Mouse (Mus musculus) CD8-positive naive resting alpha-beta T cell, adult 2 months (primary cell): ENCODE measurements around the gene Limch1.

Experiments
- DNase-seq, 2 experiments: peaks; one replicate each; pipeline ENCODE4 v3.0.0; 2022; ENCODE audit warnings: low read depth in 2 of 2, low spot score in 2 of 2

Limch1 gene

DNA sequence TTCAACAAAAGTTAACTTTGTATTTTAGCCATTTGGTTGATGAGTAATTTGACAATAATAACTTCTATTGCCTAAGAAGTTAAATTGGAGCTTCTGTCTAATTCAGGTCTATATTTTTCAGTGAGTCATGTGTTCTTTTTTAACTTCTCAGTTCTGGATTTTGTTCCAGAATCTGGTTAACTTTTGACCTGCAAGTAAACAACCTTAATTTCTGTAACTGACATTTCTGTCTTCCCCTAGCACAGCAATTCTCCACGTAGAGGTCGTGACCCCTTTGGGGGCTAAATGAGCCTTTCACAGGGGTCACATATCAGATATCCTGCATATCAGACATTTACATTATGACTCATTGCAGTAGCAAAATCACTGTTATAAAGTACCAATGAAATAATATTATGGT is 221.5 kb downstream of the Limch1 start:
- DNase-seq = no peak

DNA sequence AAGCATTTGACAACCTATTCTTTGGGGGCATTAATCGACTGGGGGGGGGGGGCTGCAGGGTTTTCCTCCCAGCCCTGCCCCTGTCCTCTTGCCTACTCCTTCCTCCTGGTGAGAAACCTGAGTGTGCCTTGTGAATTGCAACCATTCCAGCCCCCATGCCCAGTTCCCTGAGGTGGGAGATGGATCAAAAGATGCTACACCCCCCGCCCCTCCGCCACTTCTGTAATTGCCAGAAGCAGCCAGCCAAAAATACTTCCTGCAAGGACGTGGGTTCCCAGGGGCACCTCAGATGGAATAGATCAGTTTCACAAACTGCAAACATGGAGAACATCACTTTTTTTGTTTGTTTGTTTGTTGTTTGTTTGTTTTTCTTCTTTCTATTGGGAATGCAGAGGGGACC is 222.0 kb downstream of the Limch1 start:
- no peak for DNase-seq

DNA sequence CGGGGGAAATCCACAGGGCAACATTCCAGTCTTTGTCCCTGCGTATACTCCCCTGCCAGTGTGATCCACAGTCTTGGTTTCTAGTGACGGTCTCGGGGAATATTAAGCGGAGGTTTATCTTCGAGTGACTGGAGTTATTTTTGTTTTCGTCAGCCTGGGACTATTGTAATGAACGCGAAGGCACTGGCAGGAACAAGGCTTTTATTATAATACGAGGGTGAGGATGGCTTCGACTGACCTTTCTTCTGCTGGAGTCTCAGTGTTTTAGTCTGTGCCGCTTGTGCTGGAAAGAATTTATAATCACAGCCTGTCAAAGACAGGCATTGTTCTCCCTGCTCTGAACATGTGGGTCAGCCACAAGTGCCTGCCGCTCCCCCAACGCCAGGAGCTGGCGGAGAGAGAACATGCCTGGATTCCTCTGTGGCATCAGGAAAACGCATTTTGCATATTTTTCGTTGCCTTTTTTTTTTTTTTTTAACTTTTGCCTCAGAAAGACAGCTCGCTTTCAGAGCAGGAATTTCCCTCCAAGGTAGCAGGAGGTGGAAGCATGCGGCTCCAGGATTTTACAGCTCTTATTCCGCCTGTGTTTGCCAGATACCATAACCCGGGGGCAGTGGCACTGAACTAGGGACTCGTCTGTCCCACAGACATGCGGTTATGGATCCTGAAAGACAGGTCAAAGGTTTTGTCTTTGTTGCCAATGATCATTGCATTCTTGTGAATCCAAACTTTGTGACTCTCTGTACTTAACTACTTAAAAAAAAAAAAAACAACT is 222.6 kb downstream of the Limch1 start:
- no peak for DNase-seq

DNA sequence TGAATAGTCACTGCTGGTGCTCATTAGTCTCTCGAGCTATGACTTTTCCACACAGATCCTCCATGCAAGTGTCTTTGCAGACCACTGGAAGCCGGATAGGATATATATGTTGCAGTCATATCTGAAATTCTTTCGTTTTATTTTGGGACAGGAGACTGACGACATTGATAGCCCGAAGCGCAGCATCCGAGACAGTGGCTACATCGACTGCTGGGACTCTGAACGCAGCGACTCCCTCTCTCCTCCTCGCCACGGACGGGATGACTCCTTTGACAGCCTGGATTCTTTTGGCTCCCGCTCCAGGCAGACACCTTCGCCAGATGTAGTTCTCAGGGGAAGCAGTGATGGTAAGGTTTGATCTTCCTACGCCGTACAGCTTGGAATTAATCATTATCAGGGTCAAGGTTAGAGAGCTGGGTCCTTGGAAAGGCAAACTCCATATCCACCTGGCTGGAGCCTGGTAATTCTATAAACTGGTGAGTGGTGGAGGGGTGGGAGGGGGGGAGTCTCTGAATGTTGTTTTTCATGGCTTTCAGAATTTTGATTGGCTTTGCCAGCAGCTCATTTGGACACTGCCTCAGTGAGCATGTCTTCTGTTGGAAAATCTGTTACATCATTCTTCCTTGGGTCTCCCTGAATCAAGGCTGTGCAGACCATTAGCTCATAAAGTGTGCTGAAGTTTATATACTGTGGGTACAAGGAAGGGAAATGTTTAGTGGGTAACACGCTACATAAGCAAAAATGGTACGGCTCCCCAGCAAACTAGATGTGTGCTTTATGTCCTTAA is 223.5 kb downstream of the Limch1 start:
- no peak for DNase-seq

DNA sequence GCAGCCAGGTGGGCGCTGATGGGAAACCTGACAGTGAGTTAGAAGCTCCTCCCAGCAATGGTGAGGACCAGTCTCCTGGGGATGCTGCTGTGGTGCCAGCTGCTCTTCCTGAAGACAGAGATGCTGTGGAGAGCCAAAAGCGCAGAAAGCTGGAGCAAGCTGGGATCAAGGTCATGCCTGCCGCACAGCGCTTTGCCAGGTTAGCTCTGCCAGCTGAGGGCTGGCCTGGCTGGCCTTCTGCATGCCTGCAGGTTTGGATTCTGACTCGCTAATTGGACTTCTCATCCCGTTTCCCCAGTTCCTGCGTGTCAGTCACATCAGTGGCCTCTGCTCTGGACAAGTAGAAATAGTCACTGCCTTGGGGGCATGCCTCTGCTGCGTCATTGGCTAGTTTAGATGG is 230.0 kb downstream of the Limch1 start:
- DNase-seq = no peak

DNA sequence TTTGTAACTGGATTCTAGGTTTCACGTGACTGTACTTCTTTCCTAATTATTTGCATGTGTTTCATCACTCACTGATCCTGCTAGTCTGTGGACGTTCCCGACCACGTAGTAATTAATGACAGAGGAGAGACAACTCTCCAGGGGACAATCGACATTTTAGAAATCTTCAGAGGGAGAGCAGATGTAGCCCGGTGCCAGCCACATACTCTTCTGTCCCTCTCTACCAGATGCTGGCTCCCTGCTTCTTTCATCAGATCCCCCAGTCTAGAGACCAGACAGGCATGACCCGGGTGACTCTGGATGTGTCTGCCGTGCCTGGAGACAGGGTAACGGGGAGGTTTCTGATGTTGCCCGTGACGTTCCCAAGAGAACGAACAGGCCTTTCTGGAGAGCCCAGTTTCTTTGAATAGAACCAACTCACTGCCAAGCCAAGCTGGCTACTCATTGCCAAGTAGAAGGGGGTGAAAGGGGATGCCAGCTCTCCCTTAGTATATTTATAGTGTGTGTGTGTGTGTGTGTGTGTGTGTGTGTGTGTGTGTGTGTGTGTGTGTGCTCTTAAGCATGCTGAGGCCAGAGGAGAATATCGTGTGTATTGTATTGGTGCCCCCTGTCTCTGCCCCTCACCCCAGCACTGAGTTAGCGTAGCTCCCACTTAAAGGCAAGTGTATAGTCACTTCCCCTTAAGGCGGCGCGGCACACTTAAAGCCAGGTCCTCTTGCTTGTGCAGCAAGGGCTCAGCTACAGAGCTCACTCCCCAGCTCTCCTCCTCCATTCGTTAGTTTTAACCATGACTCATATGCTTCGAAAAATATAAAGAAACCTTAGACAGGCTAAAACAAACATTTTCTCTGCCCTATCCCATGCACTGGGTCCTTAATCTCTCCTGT is 233.9 kb downstream of the Limch1 start:
- no peak for DNase-seq

DNA sequence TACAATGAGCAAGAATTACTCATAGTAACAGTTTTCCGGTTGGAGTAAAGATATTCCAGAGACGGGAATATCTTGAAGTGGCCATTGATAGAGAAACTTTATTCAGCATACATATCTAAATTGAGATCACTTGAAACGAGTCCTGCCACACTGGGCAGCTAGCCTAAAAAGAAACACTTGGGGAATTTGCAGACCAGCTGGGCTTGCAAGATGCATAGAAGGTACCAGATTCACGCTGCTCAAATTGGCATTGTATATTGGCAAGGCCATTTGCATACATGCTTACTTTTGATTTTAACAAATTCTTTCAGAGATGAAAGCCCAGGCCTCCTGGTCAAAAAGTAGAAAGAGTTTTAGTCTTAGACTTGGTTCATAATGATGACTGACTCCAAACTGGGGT is 235.2 kb downstream of the Limch1 start:
- DNase-seq = no peak

DNA sequence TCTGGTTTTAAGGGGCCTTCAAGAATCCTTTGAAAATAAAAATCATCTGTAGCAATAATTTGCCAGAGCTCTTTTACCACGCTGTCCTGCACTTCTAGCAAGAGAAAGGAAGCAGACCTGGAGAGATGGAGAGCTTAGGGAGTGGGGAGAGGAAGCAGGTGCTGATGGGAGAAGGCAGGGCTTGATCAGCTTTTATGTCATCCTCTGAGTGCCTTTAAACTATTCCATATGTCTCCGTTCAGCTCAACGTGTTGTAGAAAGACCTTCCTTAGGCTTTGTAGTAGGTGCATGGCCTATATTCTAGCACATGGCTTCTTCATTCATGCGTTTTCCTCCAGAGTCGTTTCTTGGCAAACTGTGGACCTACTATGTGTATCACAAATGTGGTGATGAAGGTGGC is 237.5 kb downstream of the Limch1 start:
- no peak for DNase-seq

DNA sequence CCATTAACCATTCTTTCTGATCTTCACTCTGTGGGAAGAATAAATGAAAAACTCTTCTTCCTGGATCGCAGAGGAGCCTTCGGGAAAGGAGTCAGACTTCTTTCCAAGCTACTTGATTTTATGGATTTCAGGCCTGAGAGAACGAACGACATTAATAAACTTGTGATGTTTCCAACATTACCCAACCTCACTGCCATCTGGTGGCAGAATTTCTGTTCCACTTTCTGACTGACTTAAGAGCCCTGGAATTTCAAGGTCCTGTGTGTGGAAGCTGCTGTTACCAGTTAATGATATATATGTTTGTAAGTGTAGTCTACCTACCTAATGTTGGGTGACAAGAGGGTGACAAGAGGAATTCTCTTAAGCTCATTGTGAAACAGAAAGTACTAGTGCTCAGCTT is 243.3 kb downstream of the Limch1 start:
- DNase-seq = no peak

DNA sequence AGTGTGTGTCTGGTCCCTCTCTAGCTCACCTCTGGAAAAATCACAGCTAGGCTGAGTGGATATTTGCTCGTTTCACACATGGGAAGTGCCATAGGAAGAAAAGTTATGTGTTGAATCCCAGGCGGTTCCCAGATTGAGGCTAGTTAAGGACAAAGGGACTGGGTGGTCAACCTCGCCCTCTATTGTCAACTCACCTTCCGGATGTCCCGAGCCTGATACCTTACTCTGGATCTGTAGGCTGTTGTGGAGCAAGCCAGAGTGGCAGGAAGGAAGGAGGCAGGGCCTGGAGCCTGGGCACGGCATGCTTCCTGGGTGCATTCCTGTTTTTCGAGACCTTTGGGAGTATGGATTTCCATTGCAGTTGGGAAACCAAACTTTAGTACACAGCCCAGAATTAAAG is 243.9 kb downstream of the Limch1 start:
- no peak for DNase-seq

DNA sequence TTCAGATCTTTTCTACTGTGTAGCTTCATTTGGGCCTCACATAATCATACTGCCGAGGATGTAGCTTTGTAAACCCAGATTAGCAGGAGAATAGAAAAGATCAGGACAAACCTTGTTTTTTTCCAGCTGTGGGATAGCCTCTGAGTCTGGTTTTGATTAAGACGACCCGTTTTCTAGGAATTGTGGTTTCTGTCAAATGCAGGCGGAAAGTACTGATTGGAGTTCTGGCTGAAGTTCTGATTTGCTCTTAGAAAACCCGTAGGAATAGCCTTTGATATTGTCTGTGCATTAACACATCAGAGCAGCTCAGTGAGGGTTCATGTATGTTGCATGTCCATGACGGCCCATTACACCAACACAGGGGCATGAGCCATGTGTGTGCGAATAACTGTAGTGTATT is 246.8 kb downstream of the Limch1 start:
- no peak for DNase-seq

DNA sequence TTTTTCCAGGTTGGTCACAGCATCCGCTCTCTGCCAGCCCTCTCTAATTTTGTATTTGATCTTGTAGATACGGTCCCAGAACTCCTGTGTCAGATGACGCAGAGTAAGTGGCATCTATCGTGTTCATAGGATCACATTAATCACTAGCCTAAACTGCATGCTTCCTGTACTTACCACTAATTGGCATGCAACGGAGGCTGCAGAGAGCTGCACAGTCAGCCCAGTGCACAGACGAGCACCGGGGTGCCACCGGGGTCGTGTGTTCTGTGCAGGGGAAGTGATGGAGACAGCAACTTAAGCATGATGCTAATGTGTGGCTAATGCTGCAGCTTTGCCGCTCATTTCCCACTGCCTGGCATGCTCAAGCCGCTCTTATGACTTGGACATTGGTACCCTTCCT is 247.4 kb downstream of the Limch1 start:
- DNase-seq = no peak

DNA sequence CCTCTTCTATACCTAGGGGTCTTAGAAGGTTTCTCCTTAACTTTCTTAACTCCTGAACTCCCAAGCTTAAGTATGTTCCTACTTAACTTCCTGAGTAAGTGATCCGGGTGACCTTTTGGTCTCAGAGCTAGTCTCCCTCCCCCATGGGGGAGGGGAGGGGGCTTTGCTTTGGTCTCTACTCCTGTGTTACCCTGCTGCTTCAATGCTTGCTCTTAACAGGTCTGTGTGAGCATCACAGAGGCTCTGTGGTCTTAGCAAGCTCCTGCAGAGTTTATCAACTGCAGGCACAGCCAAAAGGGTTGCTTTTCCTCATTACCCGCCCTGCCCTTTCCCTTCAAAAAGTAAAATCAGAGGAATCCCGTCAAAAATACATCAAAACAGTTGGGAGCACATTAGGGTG is 250.5 kb downstream of the Limch1 start:
- no peak for DNase-seq

DNA sequence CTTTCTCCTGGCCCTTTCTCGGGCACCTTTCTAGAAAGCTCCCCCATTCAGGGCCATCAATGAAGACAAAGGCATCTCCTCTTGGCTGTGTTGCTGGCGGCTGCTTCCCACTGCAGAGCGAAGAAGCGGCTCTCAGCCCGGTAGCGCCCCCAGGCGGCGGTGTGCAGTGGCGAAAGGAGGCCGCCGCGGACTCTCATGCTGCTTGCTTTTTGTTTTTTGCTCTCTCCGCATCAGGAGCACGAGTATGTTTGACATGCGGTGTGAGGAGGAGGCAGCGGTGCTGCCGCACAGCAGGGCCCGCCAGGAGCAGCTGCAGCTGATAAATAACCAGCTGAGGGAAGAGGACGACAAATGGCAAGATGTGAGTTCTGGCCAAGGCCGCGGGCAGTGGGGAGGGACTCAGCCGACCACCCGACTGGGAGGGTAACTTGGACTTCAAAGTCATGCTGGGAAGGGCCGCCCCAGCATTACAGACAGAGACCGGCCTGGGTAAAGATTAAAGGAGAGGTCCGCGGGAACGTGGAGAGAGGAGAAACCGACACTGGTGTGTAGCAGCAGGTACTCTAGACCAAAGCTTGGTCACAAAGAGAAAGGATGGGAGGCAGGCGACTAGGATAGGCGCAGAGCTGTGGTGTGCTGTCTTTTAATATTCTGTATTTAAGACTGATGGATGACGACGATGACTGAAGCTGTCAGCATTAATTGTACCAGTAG is 251.4 kb downstream of the Limch1 start:
- DNase-seq = no peak

DNA sequence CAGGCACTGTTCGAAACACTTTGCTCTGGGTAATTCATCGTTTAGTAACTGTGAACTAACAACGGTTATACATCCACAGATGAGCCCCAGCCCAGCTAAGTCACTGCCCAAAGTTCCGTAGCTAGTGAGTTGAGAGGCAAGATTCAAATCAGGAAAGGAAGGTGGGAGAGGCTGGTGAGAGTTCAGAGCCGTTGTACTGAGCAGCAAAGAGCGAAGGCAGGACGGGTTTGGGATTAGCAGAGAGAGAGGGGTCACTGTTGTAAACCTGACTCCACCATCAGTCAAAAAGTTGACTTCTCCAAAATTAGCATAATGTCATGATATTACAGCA is 251.9 kb downstream of the Limch1 start:
- no peak for DNase-seq

DNA sequence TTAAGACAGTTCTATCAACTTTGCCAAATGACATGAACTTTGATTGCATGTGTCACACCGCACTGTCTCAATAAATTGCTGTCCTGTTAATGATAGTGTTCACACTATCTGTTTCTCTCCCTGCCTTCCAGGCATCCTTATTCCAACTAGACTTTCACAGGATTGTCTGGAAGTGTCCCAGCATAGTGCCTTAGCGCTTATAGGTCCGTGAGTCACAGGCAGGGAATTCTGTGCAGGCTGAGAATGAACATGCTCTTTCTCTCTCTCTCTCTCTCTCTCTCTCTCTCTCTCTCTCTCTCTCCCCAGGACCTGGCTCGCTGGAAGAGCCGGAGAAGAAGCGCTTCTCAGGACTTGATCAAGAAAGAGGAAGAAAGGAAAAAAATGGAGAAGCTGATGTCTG is 252.7 kb downstream of the Limch1 start:
- no peak for DNase-seq

DNA sequence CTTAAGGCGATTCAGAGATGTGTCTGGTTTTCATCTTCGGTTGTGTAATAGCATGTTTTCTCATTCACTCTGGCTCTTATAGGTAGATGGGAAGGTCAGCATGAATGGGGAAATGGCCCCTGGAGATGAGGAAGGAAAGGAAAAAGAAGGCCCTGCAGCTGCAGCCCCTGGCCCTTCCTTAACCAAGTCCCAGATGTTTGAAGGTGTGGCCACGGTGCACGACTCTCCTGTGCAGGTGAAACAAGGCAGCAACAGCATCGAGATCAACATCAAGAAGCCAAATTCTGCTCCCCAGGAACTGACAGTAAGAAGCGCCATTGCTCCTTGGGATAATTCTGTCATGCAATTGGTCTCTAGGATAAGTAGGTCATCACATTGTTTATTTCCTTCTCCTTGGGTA is 256.7 kb downstream of the Limch1 start:
- DNase-seq = no peak

DNA sequence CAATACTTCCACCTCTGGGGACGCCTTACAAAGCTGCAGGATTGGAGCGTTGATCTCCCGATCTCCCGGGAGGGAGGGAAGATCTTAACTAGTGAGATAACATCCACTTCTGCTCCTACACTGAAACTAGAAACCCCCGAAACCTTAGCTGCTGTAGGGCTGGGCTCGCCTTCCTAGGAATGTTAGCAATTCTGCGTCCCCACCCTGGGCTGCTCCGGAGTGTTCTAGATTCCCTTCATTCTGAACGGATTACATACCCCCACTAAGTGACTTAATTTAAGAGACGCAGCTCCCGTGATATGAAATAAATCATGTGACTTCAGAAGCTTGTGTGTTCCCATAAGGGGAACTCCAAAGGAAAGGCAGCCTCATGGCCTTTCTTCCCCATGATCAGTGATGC is 259.0 kb downstream of the Limch1 start:
- no peak for DNase-seq

DNA sequence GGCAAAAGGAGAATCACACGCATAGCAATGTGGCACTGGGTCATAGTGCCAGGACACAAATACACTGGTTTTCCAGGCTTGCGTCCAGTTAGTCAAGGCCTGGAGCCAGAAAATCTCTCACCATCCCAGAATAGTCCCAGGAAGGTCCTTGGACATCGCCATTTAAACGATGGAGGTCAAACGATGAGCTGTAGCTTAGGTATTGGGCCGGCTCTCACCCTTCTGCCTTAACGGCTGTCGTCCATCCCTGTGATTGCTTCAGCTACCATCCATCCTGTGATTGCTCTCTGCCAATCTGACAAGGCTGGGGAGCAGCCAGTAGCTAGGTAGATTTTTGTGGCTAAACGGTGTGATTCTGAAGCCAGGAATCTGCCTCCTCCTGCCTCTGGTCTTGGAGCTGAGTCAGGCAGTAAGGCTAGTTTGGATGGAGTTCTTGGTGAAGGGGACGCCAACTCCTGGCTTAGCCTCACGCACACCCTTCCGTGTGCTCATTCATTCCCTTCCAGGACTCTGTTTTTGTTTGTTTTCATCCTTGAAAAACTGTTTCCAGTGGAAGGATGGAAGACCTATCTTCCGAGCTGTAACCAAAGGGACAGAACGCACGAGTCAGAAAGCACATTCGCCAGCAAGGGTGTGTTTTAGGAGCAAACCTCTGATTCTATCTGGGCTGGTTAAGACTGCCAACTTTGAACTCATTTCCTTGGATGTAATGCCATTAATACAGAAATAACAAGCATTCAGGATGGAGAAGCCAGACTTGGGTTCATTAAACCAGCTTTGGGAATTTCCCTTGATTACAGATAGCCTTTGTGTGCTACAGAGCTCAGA is 265.6 kb downstream of the Limch1 start:
- DNase-seq = no peak

DNA sequence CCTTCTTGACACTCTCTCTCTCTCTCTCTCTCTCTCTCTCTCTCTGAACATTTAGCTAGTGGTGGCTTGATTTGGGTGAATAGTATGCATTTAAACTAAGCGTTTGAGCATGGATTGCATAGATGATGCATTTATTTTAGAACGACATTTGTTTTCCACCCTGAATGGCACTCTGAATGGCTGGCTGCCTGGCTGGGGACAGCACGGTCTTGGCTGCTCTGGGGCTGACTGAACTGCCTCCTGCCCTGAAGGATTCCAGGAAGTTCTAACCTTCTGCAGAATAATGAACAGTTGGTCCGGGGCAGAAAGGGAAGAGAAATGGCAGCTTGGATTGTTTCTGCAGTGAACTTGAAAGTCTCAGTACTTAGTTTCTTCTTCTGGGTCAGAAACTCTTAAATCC is 266.4 kb downstream of the Limch1 start:
- no peak for DNase-seq
